Mouse (Mus musculus): ENCODE measurements at regions not wholly inside any gene's neighbourhood (a gene's known extent, or its start where the extent isn't known, plus 50 kb on each side); places are given as distances from the start of the nearest gene placed in this dataset.

DNA sequence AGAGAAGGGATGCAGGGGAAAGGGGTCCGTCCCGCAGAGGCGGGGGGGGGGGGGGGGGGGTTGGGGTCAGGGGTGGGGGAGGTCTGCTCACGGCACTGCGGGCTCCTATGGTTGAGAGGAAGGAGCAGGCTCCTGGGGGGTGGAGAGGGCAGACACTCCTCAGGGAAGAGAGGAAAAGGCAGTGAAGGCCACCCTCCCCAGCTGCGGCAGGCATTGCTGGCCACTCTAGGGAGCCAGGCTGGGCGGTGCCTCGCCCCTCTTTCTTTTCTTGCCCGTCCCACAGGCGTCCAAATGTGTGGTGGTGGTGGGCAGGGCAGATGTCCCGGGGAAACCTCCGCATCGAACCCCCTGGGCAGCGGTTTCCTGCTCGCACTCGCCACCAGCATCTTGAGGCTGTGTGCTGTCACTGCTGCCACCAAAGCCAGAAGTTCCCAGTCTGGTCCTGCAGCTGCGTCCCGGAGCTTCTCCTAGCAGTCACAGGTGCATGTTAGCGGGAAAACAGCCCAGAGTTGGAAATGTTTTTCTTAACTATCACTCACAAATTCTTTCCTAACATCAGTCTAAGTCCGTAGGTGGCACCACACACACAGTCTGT is 110.4 kb downstream of the Dsel start:
- Histone ChIP-seq H3K9me3 (no peaks in the 10 kb centered on the region), H3K4me1 (peaks cover 6% of the 10 kb centered on the region; the same call in 1 of the 2 replicates), H3K9ac (peak overlapping the region; percentile 12; the same call in 1 of the 2 replicates), H3K27me3 (no peaks in the 10 kb centered on the region), H3K4me3 (replicated peaks) (peak overlapping the region; percentile 25), H3K27ac (no peak overlapping the region), H3K36me3 (replicated peaks) (no peaks in the 10 kb centered on the region), H3K4me2 (peak overlapping the region; percentile 52)
- ATAC-seq (ENCODE audit: low FRiP score): 0 out of 2 replicates have a peak, but pooled peaks have one; percentile 14
- WGBS: 12% methylated on average over 11 of the region's 20 CpGs
